Mouse (Mus musculus) c-Kit-positive CD71-positive TER-119-negative erythroid progenitor cells, embryonic 14.5 days (primary cell): ENCODE measurements around the gene Mllt10.

Source experiments
- DNase-seq: peaks from one replicate; pipeline ENCODE4 v3.0.0-alpha.2; 2013; ENCODE audit warnings: low read depth

Gene Mllt10

DNA sequence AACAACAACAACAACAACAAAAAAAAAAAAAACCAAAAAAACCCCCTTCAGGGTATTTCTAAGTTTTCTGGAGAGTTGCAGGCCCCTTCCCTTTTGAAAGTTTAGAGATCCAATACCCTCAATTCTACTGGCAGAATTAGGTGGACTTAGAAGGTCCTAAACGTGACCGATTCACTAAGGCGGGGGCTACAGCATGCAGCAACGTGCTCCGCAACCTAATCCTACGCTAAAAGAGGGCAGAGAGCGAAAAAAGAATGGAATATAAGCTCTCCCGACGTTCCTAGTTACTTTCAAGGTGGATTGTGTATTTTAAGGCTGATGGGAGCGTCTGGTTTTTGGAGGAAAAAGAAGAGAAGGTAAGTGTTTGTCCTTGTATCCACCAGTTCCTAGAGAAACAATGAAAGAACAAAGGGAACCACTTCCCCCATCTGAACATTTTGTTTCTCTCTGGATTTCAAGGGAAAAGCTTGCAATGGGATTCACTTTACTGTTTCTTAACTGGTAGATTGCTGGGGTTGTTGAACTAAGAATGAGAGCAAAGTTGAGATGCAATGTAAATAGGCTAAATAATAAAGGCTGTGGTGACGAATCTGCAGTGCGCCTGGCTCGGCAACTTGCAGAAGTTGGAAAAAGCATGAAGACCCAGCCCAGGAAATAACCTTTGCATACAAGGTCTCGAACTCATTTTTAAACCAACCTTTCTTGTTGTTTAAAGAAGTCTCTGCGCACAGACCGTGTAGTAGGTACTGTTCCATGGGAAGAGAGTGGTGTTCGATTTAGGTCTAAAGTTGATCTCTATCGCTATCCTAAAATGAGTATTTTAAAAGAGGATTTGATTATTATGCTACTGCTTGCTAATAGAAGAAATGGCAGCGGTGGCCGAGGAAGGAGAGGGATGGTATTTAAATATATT is at the start of gene Mllt10:
Gene Mllt10, plus strand, starts transcription at position 222 of the 913 bp plus-strand sequence.
- DNase-seq = no peak

DNA sequence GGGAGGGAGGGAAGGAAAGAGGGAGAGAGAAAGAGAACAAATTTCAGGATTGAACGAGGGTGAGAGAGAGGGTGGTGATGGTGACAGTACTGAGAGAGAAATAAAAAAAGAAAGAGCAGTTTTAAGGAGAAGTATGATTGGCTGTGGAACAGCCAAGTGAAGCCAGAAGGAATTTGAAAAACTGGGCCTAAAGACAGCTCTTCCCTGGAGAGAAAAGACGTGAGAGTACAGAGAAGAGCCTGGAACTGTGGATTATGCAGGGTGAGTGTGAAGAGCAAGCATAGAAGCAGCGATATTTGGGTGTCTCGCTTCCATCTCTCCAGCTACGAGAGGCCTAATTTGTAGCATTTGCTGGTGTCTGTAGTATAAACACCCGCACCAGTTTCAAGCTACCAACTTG is 43.8 kb upstream of the Mllt10 start:
- DNase-seq = no peak

DNA sequence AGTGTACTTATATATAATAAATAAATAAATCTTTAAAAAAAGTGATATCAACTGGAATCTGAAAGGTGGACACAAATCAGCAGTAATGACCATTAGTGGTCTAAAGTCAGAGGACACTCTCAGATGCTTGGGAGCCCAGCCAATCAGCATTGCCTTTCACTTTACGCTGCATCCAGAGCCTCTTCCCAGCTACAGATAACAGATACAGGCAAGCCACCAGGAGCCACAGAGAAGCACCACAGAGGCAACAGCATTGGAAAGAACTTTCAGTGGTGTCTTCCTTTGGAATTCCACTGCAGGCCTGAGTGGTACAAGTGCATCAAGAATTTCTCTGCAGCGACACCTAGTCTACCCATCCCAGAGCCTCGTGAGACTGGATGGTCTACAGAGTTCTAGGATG is 42.2 kb upstream of the Mllt10 start:
- DNase-seq = no peak

DNA sequence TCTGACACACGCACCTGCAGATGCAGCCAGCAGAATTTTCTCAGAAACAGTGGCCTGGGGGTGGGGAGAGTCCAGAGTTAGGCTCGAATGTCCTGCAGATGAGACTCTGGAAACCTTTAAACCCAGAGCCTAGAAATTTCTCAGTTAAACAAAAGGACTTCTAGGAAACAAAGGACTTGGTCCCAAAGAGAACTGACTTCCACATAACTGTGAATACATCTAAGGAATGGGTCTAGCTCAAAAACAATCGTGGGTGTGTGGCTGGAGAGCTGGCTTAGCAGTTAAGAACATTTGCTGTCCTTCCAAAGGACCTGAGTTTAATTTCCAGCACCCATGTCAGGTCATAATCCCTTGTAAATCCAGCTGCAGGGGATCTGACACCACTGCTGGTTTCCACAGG is 39.5 kb upstream of the Mllt10 start:
- DNase-seq = no peak

DNA sequence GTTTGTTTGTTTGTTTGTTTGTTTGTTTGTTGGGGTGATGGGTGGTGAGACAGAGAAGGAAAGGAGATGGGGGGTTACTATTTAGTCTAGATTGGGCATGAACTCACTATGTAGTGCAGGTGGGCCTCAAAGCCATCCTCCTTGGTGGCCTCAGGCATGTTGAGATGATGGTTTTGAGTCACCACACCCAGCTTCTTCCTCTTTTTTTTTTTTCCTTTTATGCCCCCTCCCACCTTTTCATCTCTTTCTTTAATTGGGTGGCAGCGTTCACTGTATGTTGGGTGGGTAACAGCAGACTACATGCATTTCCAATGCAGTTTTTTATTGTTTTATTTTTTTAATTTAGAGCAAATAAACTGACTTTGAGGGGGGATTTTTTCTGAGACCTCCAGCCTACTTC is 38.4 kb upstream of the Mllt10 start:
- no peak for DNase-seq

DNA sequence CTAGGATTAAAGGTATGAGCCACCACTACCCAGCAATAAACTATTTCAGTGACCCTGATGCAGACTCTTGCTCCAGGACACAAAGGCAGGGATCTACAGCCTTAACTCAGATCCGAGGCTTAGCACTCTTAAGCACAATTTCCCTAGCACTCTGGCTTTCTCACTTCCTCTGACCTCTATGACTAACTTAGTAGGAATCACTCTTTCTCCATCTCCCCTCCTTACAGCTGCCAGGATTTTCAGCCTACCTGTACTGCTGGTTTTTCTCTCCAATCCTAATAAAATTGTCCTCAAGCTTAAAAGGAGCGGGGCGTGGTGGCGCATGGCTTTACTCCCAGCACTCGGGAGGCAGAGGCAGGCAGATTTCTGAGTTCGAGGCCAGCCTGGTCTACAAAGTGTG is 37.7 kb upstream of the Mllt10 start:
- DNase-seq = no peak

DNA sequence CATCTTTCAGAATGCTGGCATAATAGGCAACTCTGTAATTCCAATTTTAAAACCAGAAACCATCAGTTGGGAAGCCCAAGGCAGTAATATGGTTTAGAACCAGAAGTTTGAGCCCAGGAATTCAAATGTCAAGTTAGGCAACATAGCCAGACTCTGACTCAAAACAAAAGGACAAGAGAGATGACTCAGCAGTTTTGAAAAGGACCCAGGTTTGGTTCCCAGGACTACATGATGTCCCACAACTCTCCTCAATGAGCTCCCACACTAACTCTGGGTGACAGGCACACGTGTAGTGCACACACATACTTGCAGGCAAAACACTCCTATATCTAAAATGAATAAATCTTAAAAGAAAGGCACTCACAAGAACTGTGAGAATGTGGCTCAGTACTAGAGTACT is 35.9 kb upstream of the Mllt10 start:
- no peak for DNase-seq

DNA sequence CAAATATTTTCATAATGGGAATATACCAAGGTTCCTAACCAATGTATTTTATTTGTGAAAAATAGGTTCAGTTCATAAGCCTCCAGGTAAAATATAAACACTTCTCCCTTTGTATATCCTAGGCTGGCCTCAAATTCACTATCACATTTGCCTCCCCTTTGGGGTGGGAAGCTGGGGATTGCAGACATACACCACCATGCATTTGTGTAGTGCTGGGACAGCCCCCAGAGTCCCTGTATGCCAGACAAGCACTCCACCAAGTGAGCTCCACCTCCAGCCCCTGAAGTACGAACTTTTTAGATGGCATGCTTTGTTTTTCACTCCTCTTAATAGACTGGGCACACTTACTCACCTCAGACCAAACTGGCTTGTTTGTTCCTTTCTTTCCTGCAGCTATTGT is 32.2 kb upstream of the Mllt10 start:
- DNase-seq = no peak

DNA sequence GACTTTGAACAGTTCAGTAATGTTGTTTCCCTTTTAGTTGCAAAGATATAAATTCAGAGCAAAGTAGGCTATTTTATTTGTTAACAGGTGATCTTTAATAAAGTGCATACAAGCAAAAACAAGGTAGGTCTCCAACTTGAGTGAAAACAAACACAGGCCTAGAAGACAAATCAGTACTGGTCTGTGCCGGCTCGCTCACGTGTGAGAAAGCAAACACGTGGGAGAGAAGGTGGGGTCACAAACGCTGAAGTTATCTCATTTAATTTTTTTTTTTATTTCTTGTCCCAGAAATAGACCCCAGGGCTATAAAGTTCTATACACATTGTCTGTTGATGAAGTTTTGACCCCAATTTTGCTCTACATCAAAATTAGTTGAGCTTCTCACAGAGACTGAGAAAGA is 29.9 kb upstream of the Mllt10 start:
- no peak for DNase-seq

DNA sequence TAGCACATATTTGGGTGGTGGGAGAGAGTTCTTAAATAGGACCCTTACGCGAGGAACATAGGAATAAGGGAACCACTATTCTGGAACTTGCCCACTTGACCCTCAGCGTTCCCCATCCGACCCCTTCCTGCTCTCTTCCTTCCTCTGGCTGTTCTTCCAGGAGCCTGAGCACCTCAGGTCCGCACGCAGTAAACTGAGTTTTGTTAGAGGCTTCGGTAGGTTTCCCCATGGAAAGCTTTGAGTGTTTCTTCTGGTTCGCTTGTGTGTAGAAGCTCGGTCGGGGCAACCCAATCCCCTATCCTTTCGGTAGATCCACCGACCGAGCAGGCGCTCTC is 29.3 kb upstream of the Mllt10 start:
- no peak for DNase-seq

DNA sequence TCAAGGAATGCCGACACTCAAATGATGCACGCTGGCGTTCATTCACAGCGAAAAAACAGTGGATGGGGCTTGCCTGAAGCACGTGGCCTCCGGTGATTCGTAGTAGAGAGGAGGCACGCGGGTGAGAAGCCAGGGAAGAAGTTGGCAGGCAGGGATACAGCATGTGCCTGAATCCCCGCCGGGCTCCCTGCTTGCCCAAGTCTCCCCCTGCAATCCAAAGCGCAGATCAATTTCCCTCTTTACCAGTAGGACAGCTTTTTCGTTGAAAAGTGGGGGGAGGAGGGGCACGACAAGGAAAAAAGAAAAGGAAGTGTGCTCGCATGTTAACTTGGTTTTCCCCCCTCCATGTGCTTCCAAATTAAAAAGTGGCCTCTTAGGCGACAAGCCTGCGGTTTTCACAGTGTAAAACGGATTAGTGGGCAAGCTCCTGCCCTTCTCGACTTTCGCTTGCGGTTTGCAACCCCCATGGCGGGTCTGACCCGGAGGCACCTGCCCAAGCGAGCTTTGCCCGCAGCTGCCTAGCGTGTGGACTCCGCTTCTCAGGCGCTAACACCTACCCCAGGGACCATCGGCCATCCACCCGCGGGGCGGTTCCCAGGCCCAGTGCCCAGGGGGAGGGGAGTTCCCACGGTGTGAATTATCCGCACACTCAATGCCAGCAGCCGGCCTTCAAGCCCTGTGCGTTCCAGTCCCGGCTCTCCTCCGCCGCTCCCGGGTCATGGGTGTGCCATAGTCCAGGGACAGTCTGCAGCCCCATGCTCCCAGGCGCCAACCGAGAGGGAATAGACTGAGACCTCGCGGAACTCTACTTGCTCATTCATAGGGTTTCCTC is 28.7 kb upstream of the Mllt10 start:
- DNase-seq = no peak

DNA sequence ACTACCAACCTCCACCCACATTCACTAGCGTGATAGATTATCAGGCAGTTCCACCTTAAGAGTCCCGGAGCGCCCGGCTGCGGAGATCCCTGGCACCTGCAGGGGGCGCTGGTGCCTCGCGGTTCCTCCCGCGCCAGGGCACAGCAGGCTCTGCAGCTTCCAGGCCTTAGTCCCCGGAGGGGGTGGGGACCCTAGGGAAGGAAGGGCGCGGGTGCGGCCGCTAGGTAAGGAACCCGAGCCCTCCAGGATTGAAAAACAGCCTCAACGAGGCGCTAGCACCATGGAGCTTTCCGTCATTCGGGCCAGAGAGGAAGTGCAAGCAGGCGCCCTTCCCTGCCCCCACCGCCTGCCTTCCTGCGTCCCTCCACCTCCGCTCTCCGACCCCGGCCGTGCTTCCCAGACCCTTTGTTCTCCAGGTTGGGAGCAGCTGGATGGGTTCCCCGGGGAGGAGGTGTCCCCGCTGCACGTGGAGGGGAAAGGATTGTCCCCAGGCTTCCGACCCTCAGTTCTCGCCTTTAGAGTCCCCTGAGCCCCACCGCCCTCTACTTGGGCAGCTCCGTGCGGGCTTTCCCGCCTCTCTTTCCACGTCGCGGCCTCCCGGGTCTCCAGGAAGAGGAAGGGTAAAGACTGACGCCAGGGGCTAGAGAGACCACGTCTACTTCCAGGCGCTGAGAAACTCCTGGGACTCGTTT is 27.4 kb upstream of the Mllt10 start:
- peak; percentile 88 for DNase-seq

DNA sequence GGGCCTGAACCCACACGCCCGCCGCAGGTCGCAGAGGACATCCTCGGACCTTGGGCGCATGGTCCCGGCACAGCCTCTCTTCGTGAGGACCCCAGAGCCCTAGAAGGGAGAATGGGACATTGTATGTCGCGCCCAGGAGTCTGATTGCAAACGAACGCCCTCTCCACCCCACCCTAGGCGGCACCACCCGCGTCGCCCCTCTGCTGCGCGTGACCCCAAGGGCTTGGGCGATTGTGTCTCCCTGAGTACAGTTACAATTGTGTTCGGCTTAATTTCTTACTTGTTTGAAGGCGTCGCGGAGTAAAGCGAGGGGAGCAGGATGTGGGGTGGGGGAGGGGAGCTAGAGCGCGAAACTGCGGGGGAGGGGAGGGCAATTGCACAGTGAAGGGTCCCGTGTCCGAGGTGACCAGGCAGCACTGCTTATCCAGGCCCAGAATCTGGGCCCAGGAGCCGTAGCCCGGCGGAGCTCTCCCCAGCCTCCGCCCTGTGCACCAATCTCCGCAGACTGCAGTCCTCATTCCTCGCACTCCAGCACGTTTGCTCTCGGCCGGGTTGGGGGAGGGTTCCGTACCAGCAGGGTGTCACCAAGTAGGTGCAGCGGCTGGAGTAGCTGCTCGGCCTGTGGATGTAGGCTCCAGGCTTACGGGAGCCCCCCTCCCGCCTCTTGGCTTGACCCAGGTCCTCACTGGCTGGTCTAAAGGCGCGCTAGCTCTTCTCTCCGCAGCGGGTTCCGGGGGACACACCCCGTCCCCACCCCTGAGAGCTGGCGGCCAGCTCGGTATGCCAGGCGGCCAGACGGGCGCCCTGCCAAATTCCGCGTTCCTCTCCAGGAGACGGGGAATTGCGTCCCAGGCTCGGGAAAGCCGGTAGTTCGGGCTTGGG is 26.7 kb upstream of the Mllt10 start:
- no peak for DNase-seq

DNA sequence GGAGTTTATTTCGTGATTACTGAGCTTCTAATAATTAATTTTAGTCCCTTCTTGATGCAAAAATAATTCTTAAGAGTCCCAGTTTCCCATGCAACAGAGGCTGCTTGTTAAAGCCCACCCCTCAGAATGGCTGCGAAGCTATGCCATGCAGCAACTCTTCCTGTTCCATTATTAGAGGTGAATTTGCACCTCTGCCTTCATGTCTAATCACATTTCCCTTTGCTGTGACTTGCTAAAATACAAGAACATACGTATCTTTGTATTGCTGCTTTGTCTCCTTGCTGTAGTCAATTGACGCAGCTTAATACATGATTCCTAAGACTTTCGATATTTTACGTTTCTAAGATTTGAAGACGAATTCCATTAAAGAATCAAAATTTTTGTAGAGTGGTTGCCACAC is 25.4 kb upstream of the Mllt10 start:
- DNase-seq = no peak

DNA sequence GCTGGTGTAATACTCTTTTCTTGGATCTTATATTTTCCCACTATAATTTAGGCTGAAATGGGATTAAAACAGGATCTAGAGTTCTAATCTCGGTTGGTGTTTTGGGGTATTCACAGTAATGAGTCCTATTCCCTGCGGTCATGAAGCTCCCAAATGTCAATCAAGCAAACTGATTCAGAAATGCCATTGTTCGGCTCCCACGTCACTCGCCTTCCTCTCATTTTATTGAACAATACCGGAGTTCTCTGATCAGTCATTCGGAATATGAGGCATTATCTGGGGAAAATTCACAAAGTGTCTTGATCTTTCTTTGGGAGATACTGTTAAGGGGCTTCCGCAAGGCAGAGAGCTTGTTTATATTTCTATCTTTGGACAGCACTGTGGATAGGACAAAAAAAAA is 24.5 kb upstream of the Mllt10 start:
- DNase-seq = no peak

DNA sequence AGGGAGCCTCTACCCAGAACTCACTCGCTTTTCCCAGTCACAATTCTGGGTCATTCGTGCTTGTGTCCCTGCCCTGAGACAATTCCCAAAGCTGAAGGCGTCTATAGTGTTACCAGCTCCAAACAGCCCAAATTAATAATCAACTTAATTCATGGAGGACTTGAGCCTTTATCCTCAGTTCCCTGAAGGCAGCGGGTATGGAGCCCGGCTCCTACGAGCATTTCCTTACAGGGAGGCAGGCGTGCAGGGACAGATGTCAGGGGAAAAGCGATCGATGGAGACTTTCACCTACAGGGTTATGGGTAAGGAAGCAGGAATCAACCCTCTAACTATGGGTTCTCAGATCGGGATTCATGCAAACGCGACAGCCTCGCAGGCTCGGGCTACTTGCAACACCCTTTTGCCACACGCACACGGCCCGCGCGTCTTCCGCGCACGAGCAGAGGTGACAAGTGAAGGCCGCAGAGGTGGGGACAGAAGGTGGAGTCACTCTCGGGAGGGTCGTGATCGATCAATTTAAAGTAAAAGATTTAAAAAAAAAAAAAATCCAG is 23.7 kb upstream of the Mllt10 start:
- DNase-seq = no peak

DNA sequence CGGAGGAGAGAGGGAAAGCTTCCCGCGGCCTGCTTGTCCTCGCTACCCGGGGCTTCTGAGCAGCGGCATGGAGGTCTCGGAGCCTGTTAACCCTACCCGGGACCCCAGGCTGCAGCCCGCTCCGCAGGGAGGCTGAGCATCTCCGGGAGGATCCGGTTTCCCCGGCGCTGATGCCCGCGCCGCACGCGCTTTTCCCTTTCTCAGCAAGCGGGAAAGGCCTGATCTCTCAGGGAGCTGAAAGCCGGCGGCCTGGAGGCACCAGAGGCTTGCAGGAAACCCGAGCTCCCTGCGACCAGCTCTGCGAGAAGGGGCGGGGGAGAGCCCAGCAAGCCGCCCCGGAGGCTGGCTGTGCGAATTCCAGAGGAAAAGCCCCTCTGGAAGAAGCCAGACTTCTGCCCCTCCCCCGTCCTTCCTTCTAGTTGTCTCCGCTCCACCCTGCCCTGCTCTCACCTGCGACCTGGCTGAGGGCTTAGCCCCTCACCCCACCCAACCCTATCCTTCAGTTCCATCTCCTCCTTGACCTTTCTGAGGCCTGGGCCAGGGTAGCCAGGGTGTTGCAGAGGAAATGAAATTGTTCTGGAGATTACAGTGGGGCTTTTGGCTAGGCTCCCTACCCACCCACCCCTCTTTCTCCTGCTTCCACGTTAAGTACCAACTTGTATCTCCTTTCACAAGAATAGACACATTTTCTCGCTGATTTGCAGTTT is 23.1 kb upstream of the Mllt10 start:
- no peak for DNase-seq

DNA sequence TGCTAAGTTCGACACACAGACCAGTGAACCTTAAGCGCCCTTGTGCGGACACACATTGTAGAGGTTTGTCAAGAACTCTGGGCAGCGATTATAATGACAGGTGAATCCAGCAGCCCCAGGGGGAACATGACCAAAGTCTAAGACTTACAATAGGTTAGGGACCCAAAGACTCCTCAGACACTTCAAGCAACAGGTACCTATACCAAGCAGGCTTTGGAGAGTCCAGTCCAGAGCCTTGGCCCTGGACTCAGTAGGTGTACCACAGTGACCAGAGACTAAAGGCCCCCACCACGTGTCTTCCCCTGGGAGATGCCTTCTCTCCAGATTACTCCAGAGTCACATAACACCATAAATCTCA is 22.5 kb upstream of the Mllt10 start:
- DNase-seq = no peak

DNA sequence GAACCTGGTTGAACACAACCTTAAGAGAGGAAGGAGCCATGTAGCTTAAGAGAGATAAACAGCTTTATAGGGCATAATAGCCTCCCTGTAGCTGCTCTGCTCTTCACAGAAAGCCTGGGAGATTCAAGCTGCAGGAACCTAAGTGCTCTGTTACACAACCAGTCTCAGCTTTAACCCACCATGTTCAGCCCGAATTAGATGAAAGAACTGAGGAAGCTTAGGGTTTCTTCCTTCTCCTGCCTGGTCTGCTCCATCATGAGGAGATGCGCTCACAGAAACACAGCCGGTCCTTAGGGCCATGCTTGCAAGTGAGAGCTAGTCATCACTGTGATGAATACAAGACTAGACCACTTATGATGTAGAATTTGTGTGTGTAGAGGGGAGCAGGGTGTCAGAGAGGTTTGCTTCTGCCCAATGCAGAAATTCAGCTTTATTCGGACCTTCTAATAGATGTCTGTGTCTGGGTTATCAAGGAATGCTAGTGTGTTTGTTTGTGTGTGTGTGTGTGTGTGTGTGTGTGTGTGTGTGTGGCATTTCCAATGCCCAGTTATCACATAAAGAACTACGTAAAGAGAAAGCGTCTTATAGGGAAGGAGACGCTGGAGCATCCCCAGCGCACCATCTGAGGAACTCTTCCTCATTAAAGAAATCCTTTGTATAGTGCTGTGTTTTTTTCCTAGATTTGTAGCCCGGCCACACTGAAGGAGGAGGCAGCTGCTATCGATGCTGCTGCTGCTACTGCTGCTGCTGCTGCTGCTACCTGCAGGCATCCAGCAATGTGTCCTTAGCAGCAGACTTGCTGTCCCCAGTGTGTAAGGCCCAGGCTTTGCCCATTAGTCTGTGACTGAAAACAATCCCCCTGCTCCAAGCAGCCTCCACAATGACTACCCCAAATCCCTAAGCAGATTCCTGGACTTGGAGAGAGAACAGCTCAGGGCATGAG is 21.6 kb upstream of the Mllt10 start:
- no peak for DNase-seq
